Mouse (Mus musculus): ENCODE results near the gene Ldlrad3.

Ldlrad3 gene

DNA sequence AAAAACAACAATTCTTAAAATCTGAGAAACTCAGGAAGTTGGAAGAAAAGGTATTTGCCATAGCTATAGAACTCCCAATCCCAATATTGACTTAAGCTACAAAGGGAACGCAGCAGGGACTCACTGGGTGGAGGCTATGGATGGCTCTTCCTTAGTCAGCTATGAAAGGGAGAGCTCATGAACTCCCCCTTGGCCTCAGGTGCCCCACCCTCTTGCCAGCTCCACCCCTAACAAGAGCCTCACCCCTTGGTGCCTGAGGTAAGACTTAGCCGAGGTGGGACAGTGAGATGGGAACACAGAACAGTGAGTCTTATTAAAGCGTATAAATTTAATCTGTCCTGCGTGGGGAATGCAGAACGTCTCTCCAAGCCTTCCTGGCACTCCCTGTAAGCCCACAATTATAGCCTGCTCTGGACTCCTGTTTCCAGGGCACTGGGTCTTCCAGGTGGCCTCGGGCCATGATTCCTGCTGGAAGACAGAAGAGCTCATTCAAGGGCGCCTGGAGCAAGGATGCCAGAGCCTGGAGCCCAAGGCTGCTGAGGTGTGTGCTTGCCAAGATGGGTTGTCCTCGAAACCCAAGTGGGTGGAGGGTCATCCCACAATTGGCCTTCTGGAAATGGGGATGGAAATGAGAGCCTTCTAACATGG lies 55.9 kb downstream of the Ldlrad3 start:
- POLR2A ChIA-PET: interaction anchor here in 2 of 4 experiments (0.6 to 1.0 kb wide), 4 partner anchors 36 to 1423 kb away, joined by 3 to 4 read pairs (median 3); partner anchors contain the start of genes Apip (in 1 of the 2) and Pdhx (in 1 of the 2)

DNA sequence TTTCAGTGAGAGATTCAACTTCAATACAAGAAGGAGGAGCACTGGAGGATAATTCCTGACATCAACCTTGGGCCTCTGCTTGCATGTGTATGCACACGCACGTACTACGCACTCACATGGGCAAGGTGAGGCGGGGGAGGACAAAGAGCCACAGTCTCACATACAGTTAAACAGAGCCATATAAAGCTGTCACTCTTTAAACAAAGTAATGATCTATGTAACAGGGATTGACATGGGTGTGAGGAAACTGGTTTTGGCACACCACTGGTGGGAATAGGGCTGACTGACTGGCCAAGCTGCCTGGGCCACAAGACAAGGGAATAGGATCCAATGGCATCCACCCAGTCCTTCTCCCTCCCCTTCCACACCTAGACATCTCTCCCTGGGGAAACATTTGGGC lies 57.0 kb downstream of the Ldlrad3 start:
- ChIA-PET CTCF (no interaction called here), POLR2A (interaction anchor here in 1 of 4 experiments (0.6 kb wide), 1 partner anchor 74 kb away, joined by 4 read pairs; no protein-coding TSS in a partner anchor)

More for the DNA sequence above, 55.9 kb downstream of the Ldlrad3 start:
- CTCF ChIA-PET: interaction anchor here in 1 of 4 experiments (1.0 kb wide), 1 partner anchor 9 kb away, joined by 3 read pairs; no protein-coding TSS in a partner anchor

DNA sequence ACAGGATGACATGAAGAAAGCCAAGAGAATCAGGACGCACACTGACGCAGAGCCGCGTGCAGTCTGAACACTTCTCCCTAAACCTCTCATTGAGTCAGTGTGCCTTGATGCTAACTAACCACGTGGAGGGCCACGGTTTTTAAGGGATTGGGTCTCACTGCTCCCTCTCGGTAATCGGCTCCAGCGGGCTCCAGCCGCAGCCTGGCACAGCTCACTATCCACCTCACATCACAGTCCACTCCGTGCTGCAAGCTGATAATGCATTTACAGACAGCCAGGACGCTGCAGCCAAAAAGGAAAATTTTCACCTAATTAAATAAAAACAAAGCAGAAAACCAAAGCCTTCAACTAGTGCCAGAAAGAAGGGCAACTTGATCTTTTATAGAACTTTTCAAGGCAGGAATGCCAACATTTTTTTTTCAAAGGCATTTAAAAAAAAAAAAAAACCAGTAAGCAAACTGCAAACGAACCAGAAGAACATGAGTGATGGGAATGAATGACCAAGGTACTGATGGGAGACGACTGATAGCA lies 57.6 kb downstream of the Ldlrad3 start:
- CTCF ChIA-PET: interaction anchor here in 1 of 4 experiments (0.7 kb wide), 1 partner anchor 38 kb away, joined by 3 read pairs; no protein-coding TSS in a partner anchor

DNA sequence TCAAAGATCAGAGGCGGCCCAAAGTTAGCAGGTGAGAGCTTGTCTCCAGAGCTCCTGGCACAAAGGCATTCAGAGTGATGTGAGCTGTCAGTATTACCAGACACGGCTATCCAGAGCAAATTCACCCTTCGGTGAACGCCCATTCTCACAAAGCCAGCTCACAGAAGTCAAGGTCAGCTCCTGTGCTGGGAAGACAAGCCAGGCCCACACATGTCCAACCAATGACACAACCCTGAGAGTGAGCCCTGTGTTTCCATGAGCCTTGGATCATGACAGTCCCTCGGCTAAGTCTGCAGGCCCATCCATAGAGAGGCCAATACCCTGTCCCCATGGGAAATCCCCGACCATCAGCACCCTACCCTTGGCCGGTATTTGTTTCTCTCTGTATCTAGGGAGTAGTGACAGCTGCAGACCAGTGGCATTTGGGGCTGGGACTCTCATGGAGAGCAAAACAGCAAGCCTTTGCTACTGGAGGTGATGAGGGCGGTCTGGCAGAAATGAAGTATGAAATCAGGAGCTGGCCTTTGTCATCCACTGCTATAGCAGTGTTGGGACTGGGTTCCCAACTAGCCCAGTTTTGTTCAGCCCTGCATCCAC lies 58.3 kb downstream of the Ldlrad3 start:
- POLR2A ChIA-PET: interaction anchor here in 3 of 4 experiments (0.8 to 1.7 kb wide), 11 partner anchors 8 to 166 kb away, joined by 3 to 7 read pairs (median 3); no protein-coding TSS in a partner anchor
- CTCF ChIA-PET: interaction anchor here in 3 of 4 experiments (0.6 to 0.7 kb wide), 3 partner anchors 23 to 182 kb away, joined by 3 read pairs; no protein-coding TSS in a partner anchor

More for the DNA sequence above, 57.6 kb downstream of the Ldlrad3 start:
- POLR2A ChIA-PET: interaction anchor here in 3 of 4 experiments (0.9 to 1.7 kb wide), 5 partner anchors 9 to 28 kb away, joined by 3 to 7 read pairs (median 4); no protein-coding TSS in a partner anchor

DNA sequence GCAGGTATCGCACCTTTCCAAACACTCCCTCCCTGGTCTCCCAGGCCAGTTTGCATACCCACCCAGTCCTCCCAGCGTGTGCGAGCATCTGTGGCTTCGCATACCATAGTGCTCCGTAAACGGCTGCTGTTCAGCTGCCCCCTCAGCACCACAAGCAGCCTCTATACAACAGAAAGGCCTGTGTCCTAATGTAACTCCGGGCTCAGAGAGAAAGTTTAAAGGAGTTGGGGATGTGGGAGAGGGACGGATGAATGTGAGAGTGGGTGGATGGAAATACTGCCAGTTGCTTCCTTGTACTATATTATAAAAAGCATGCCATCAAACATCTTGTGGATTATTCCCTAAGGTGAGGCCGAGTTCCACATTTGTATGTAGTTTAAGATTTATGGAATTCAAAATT lies 59.0 kb downstream of the Ldlrad3 start:
- CTCF ChIA-PET: interaction anchor here in 2 of 4 experiments (0.6 to 0.7 kb wide), 2 partner anchors 23 to 183 kb away, joined by 3 read pairs; no protein-coding TSS in a partner anchor
- POLR2A ChIA-PET: interaction anchor here in 3 of 4 experiments (0.8 to 1.7 kb wide), 10 partner anchors 8 to 166 kb away, joined by 3 to 7 read pairs (median 3); no protein-coding TSS in a partner anchor

DNA sequence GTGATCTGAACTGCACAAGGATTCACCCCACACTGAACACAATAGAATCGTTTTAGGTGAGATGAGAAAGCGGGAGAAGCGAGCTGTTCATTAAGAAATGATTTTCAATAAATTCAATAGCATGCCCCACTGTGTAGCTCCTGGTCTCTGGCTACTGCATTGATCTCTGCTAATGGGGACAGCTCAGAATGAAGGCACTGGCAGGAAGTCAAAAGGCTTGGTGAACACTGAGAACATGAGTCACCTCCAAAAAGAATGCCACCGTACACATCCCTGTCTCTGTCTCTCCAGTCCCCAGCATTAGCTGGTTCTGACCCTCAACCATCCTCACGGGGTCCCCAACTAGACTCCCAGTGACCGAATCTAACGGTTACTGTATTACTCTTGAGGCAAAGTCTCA lies 60.1 kb downstream of the Ldlrad3 start:
- POLR2A ChIA-PET: interaction anchor here in 1 of 4 experiments (0.8 to 1.7 kb wide), 5 partner anchors 13 to 152 kb away, joined by 3 to 4 read pairs (median 3); no protein-coding TSS in a partner anchor
- CTCF ChIA-PET: no interaction called here

DNA sequence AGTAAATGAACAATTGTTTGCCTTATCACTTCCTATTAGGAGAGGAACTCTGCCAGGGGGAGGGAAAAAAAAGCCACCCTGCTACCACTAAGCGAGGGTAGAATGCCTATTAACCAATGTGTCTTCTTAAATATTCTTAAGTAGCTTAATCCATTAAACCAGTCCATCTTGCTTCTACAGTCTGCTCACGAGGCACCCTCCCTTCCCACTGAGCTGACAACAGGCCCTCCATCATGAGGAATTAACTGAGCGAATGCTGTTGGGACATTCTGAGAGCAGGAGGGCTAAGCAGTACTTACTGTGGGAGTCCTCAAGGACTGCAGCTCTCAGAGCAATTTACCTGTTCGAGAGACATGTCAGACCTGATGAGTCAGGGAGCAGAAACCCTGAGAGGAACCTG lies 61.1 kb downstream of the Ldlrad3 start:
- ChIA-PET POLR2A (interaction anchor here in 1 of 4 experiments (0.7 to 1.3 kb wide), 3 partner anchors 9 to 14 kb away, joined by 3 to 4 read pairs (median 3); no protein-coding TSS in a partner anchor), CTCF (no interaction called here)

DNA sequence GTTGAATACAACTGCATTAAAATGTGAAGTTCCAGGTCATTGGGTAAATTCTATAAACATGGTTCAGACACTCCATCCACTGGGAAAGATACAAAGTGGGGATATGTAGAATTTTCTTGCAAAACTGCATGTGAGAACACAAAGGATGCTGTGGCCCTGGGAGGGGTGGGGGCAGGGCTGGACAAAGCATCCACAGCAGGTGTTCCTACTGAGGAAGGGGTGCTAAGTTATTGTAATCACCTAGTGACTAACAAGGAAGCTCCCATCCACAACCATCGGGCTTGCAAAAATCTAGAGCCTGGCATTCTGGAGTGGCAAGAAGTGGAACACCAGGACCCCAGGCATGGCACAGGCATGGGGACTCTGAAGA lies 64.1 kb downstream of the Ldlrad3 start:
- CTCF ChIA-PET: interaction anchor here in 1 of 4 experiments (1.1 kb wide), 1 partner anchor 13 kb away, joined by 3 read pairs; no protein-coding TSS in a partner anchor

DNA sequence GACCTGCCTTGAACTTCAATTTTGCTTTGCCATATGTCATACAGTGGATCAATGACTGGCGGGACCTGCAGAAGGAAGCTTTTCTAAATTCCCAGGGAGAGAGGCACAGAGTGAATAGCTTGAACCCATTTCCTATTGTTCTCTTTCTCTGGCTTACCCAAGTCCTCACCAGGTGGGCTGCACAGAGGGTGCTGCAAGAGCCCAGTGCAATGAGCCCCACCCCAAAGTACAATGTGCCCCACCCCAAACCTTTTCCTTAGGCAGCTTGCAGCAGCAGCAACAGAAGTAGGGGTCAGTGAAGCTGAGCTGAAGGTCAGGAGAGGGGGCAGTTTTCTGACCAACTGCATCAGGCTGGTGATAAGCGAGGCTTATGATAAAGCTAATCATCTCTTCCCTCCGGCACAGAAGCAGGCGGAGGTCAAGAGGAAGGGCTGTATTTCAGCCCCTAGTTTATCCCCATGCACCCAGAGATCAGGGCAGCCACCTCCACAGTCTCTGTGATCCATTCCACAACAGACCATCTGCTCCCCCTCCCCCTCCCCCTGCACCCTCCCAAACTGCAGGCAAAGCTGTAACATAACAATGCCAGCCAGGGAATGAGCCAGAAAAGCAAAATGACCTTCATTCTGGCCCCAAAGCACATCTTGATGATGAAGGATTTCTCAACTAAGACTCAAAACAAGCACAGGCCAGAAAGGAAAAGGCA lies 64.6 kb downstream of the Ldlrad3 start:
- ChIA-PET CTCF (interaction anchor here in 1 of 4 experiments (1.1 kb wide), 2 partner anchors 9 to 12 kb away, joined by 3 read pairs; no protein-coding TSS in a partner anchor), POLR2A (interaction anchor here in 3 of 4 experiments (0.6 to 1.4 kb wide), 6 partner anchors 17 to 71 kb away, joined by 3 to 5 read pairs (median 3); partner anchors contain the start of gene Ldlrad3 (in 1 of the 3))

More for the DNA sequence above, 64.1 kb downstream of the Ldlrad3 start:
- POLR2A ChIA-PET: interaction anchor here in 2 of 4 experiments (0.6 to 1.4 kb wide), 6 partner anchors 9 to 64 kb away, joined by 3 to 5 read pairs (median 4); partner anchors contain the start of gene Ldlrad3 (in 1 of the 2)

DNA sequence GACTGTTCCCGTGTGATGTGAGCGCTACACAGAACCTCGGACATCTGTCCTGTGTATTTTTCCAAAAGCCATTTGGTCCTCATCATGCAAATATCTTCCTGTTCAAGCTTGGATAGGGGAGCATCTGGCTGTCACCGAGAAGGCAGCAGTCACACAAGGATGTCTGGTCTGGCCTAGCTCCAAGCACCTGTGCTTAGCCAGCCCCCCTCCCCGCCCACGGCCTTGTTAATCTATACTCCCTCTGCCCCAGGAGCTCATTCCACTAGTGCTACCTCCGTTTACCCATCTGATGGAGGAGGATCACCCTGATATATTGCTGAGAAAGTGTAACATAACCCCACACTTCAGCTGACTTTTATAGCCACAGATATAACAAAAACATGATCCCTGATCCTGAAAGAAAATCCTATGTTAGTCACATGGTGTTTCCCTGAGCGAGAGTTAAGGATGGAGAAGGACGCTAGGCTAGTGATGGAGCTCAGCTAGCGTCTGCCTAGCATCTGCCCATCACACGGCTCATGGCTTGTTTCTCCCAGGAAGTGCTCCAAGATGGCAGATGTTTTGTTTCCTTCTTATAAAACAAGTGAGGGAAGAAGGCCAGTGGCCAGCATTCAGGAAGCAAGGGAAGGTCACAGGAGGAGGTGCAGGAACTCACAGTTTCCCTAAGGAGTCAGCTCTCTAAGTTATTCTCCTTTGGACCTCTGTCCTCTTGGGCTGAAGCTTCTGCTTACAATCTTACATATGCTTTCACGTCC lies 66.3 kb downstream of the Ldlrad3 start:
- CTCF ChIA-PET: interaction anchor here in 1 of 4 experiments (0.5 to 1.1 kb wide), 2 partner anchors 28 to 492 kb away, joined by 4 to 12 read pairs; no protein-coding TSS in a partner anchor
- POLR2A ChIA-PET: interaction anchor here in 3 of 4 experiments (0.7 to 2.2 kb wide), 5 partner anchors 8 to 66 kb away, joined by 3 to 7 read pairs (median 3); partner anchors contain the start of gene Ldlrad3 (in 1 of the 3)

DNA sequence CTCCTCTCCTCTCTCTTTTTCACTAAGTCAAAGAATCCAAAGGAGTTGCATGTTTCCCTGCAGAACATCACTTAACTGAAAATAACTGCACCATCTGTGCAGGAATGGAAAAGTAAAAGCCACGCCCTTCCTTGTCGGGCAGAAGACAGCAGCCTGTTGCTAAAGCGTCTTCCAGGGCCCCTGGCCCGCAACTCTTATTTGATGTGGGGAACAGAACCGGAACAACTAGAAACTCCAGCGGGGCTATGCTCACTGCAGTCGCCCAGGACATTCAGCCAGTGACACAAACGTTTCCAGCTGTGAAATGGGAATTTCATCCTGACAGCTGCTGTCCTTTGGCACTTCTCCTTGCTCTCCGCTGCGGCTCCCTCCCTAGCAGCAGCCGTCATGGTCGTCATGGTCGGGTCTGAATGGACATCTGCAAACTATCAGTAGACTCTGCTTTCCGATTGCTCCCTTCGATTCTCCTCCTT lies 67.2 kb downstream of the Ldlrad3 start:
- ChIA-PET POLR2A (interaction anchor here in 3 of 4 experiments (0.7 to 2.2 kb wide), 5 partner anchors 9 to 67 kb away, joined by 3 to 7 read pairs (median 3); partner anchors contain the start of gene Ldlrad3 (in 1 of the 3)), CTCF (interaction anchor here in 2 of 4 experiments (0.5 to 1.1 kb wide), 4 partner anchors 27 to 491 kb away, joined by 3 to 12 read pairs (median 4); no protein-coding TSS in a partner anchor)

DNA sequence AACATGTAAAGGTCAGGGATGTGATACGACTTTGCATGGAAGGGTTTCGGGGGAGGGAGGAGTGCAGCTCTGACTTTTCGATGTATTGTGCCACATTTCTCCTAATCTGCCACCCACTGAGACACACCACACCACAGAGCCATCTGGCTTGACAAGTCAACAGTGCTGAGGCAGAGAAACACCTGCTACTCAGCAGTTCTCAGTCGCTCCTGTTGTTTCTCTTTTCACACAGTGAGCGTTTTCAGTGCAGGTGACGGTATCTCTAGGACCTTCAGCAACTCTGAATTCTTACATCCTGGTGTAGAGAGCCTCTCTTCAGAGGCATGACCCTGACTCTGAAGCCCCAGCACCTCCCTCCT lies 68.8 kb downstream of the Ldlrad3 start:
- ChIA-PET CTCF (no interaction called here), POLR2A (interaction anchor here in 2 of 4 experiments (1.1 to 1.2 kb wide), 2 partner anchors 8 to 50 kb away, joined by 3 to 4 read pairs; no protein-coding TSS in a partner anchor)

DNA sequence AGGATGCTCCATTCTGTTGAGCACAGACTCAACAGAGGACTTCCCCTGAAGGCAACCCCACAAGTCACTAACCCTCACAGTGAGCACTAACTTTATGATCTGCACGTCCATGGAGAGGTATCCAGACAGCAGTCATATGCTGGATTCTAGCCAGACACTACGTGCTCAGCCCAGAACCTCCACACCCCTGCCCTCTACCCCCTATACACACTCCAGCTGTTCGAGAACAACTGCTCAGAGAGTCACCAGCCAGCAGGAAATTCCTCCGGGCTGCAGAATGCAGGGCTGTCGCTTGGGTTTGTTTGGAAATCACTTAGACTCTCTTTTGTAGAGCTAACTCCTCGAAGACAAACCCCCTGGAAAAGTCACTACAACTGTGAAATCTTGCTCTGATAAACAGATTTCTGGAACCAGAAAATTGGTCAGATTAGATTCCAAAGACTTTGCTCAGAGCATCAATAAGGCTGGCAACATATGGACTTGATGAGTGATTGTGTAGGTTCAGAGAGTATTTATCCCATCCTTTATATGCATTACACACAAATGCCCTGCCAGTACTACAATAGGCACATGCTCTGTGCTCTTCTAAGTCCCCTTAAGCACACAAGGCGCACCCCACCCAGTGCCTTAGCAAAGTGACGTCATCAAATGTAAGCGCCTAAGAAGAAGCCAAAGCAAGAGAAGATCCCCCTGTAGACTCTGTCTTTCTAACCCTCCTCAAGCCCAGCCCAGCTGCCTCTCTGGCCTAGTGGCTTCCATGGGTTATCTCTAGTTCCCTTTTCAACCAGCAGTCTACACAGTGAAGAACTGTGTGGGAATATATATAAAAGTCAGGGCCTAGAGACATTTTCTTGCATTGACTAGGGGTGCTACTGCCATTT lies 69.4 kb downstream of the Ldlrad3 start:
- ChIA-PET CTCF (no interaction called here), POLR2A (interaction anchor here in 1 of 4 experiments (1.1 kb wide), 1 partner anchor 8 kb away, joined by 3 read pairs; no protein-coding TSS in a partner anchor)

DNA sequence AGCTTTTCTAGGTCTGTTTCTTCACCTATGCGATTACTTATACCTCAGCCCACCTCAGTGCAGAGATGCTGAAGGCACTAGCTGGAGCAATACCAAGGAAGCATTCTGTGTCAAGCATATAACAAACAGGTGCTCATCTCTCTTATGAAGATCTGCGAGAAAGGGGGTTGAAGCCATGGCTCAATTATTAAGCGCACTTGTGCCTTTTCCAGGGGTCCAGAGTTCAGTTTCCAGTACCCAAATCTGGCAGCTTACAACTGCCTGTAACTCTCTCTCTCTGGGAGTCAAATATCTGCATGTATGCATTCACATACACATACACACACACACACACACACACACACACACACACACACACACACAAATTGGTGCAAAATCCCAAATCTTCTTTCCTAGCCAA lies 72.4 kb downstream of the Ldlrad3 start:
- ChIA-PET POLR2A (interaction anchor here in 1 of 4 experiments (1.2 kb wide), 1 partner anchor 11 kb away, joined by 4 read pairs; no protein-coding TSS in a partner anchor), CTCF (interaction anchor here in 1 of 4 experiments (0.6 kb wide), 1 partner anchor 448 kb away, joined by 3 read pairs; no protein-coding TSS in a partner anchor)

DNA sequence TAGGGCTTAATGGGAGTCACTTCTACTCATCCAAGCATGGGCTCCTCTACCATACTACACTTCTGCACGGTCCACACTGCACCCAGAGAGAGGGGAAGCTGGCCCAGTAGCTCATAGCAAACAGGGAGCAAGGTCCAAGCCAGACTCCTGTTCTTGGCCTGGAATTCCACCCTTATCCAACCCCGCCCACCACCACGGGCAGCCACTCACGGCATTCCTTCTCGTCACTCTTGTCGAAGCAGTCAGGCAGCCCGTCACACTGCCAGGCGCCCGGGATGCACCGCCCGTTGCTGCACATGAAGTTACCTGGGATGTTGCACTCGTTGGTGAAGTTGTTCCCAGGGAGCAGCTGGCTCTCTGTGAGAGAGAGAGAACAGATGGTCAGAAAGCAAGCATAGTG lies 72.9 kb downstream of the Ldlrad3 start:
- ChIA-PET POLR2A (interaction anchor here in 2 of 4 experiments (0.5 to 1.7 kb wide), 4 partner anchors 12 to 1139 kb away, joined by 3 to 6 read pairs (median 4); no protein-coding TSS in a partner anchor), CTCF (interaction anchor here in 2 of 4 experiments (0.6 to 1.9 kb wide), 2 partner anchors 22 to 447 kb away, joined by 3 to 5 read pairs; no protein-coding TSS in a partner anchor)
